Mouse (Mus musculus) megakaryocyte progenitor cell, adult 5-6 weeks (primary cell): ENCODE measurements around the gene Lsamp. TPM values are rescaled to one million over a fixed set of nuclear protein-coding genes. Genes with fewer than 3 reads are reported as not detected.

Experiments
- ATAC-seq: replicated peaks from 2 replicates; pipeline ENCODE4 v1.8.0; 2016; ENCODE audit warnings: mild to moderate bottlenecking, moderate TSS enrichment, inconsistent platforms; ENCODE audit not compliant: poor library complexity
- total RNA-seq, 2 experiments: library from RNA; stranded (forward) in 1 of 2; stranded (reverse) in 1 of 2; fragments of 157-497, 149-512 nt in 1 of 2; fragments of 200-1000 nt in 1 of 2; gene quantifications; 2 replicates each; pipeline versions ENCODE4 v1.2.3 to v1.2.4; 2015 to 2017

Gene Lsamp
- total RNA-seq, 2 experiments from 2014 or later, result not detected

GRCm38 (mm10) chr16:41124361-41124760 is 1140.2 kb downstream of the Lsamp start:
- no peak for ATAC-seq

GRCm38 (mm10) chr16:41125051-41125450 is 1140.9 kb downstream of the Lsamp start:
- ATAC-seq, result no peak

GRCm38 (mm10) chr16:41131053-41131452 is 1146.9 kb downstream of the Lsamp start:
- no peak for ATAC-seq

- ATAC-seq, result no peak
These were observed 1188.7 kb downstream of the Lsamp start for GRCm38 (mm10) chr16:41172839-41173238.

DNA sequence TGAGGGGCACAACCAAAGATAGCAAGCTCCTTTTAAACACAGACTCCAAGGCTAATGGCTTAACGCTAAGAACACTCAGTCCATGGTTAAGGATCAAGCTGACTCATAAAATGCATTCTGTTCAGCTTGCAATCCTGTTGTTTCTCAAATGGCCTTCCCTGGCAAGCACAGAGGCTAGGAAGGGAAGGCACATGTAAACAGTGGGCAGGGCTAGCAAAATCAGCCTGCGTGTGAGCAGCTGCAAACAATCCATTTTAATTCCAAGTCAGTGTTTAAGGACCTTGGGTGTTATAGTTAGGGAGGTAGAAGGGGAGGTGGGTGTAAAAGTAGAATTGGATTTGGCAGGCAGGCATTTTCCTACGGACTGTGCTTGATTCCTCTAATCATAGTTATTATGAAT is 1195.4 kb downstream of the Lsamp start:
- ATAC-seq, result no peak

- ATAC-seq, result no peak
These were observed 1196.7 kb downstream of the Lsamp start for GRCm38 (mm10) chr16:41180867-41181266.

DNA sequence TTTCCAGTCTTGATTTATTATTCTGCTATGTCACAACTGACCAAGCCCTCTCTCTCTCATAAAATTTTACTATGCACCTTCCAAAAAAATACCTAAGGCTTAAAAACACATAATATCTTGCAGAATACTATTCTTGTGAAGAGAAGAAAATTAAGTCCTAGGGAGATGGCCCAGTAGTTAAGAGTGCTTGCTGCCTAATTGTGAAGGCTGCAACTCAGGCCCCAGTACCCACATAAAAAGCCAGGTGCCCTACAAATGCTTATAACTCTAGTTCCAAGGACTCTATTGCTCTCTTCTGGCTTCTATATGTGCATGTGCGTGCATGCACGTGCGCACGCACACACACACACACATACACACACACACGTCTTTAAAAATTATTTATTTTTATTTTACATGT is 1225.9 kb downstream of the Lsamp start:
- no peak for ATAC-seq

- no peak for ATAC-seq
These were observed 1251.7 kb downstream of the Lsamp start for GRCm38 (mm10) chr16:41235829-41236228.

DNA sequence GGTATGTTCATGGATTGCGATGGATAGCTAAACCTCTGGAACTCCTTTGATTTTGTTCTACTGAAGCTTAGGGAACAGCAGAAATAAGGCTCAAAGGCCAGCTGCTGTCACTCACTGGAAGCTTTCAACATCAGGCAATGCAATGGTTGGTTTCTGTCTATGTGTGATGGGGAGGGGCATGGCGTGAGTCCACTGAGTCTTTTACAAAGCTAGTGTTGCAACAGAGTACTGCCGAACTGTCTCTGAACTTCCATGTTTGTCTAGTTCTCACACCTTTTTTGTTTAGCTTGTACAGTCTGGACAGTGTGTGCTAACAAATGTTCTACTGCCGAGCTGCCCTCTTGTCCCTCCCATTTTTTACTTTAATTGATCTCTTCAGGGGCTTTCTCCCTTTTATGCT is 1258.7 kb downstream of the Lsamp start:
- ATAC-seq, result no peak

- ATAC-seq, result no peak
These were observed 1260.5 kb downstream of the Lsamp start for GRCm38 (mm10) chr16:41244711-41245110.

GRCm38 (mm10) chr16:41258145-41259035 is 1274.2 kb downstream of the Lsamp start:
- ATAC-seq, result peak; percentile 79

DNA sequence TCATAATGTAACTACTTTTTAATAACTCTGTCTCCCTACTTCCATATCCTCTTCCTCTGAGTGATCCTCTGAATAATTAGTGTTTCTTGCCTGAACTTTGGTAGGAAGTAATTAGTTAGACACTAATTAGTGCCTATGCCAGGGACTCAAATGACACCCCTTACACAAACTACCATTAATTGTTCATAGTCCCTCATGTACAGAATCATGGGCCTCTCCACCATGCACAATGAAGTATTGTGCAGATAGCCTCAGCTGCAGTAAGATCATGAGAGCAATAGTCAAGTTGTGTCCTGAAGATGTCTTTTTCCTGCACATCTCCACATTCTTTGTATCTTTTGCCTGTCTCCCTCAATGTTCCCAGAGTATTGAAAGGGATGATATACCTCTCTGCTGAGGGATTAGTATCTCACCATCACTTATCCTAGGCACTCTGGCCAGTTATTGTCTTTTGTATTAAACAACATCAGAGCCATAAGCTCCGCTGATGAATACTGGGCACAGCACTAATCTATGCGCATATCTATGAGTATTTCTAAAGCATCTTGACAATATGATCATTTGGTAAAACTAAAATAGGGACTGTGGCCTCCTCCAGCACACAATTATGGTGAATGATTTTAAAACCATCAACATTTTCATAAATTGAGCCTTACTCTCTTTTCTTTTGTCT is 1292.0 kb downstream of the Lsamp start:
- no peak for ATAC-seq

- ATAC-seq, result no peak
These were observed 1333.8 kb downstream of the Lsamp start for GRCm38 (mm10) chr16:41317992-41318391.

- ATAC-seq, result no peak
These were observed 1359.3 kb downstream of the Lsamp start for GRCm38 (mm10) chr16:41343431-41343830.

DNA sequence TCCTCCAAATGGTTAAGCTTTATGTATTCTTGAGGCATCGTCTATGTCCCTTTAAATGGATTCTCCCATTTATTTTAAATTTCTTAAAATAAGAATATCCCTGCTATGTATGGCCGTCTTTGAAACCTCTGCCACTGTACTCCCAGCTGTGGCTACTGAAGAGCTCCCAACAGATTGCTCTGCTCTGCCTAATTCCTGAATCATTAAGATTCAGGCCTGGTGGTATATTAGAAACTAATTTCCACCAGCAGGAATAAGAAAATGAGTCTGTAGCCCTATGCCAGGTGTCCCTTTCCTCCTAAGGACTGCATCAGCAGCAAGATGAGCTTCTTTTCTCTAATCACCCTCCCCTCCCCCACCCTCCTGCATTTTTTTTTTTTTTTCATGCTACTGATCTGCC is 1381.0 kb downstream of the Lsamp start:
- no peak for ATAC-seq

DNA sequence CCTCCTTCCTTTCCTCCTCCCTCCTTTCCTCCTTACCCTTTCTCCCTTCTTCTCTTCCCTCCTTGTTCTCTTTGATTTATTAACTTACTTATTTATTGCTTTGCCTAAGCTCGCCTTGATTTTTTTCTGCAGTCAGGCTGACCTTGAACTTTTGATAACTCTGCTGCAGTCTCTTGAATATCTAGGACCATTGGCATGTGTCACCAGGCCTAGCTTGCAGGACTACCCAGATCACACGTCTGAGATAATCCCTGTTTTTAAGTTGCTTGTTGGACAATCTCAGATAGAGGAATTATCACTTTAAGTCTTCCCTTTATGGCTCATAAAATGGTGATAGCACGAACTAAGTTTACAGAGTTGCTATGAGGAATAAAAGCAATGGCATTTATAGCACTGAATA is 1399.5 kb downstream of the Lsamp start:
- ATAC-seq, result no peak

- no peak for ATAC-seq
These were observed 1400.1 kb downstream of the Lsamp start for GRCm38 (mm10) chr16:41384288-41384687.

- ATAC-seq, result no peak
These were observed 1424.7 kb downstream of the Lsamp start for GRCm38 (mm10) chr16:41408850-41409249.

- ATAC-seq, result no peak
These were observed 1426.5 kb downstream of the Lsamp start for GRCm38 (mm10) chr16:41410671-41411070.

- ATAC-seq, result no peak
These were observed 1433.2 kb downstream of the Lsamp start for GRCm38 (mm10) chr16:41417363-41417762.

DNA sequence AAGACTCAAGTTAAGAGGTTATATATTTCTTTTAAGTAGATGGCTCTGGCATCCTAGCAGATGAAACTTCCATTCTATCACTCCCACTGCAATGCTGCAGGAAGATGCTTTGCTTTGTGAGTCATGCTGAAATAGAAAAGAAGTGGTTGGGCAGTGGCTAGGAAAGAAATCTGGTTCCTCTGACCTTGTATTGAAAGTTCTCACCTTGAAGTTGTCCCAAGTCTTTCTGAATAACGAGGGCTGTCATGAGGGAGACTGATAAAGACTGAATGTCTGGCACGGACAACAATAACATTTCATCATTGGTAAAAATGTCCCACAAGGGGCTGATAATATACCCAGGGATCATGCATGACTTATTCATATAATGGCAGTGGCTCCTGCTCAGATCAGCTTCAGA is 1483.2 kb downstream of the Lsamp start:
- ATAC-seq, result no peak

GRCm38 (mm10) chr16:41478694-41479093 is 1494.5 kb downstream of the Lsamp start:
- no peak for ATAC-seq
